In the genomic region with DNA sequence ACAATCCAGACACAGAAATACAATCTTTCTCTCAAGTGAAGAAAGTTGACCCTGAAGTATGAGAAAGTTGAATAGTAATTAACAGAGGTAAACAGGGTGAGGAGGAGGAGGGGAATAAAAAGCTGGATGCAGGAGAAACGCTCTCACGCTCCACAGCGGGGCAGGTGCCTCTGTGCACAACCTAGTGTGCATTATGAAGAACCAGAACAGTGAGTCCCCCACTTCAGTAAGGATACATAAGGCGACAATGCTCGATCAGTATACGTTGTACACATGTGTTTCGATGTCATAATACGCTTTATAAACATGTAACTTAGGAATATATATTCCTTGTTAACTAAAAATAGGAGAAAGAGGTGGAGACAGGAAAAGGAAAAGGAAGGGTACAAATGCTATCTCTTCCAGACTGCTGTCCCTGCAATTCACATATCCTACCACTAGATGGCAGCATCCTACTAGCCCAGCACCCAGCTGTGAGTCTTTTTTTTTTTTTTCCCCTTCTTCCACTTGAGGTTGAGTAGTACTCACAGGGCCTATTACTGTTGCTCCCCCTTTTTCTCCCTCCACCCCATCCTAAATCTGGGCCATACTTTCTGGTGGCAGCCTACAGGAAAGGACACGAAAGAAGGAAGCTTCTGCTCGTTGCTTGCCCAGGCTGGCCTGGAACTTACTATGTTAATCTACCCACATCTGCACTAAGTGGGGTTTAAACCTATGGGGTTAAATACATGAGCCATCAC, we compare ENCODE assay signal across 8 mouse cellular contexts. TPM values are rescaled to one million over a fixed set of nuclear protein-coding genes. Genes with fewer than 3 reads are reported as not detected.
DNase-seq lines count a peak whose midpoint lies in the region; ATAC-seq and TF ChIP-seq lines count a peak whose summit lies in the region.

No protein-coding gene starts in this region.

- H3K9ac ChIP-seq in forebrain, postnatal 0 days: no peak overlapping the region
- H3K9ac ChIP-seq in liver, adult 2 months (ENCODE audit: low read depth, low read length): no peak overlapping the region
- no peak overlapping the region for H3K9ac ChIP-seq in neural tube, embryonic 11.5 days (ENCODE audit: low read length)

- no peaks in the 10 kb centered on the region for H3K27me3 ChIP-seq in forebrain, postnatal 0 days (ENCODE audit: insufficient read depth, low read length)
- H3K27me3 ChIP-seq in liver, adult 2 months (ENCODE audit: control insufficient read depth, insufficient read depth, low read length): no peaks in the 10 kb centered on the region
- no peaks in the 10 kb centered on the region for H3K27me3 ChIP-seq in neural tube, embryonic 11.5 days (ENCODE audit: control insufficient read depth, insufficient read depth, low read length)

- WGBS in forebrain, postnatal 0 days: 80% methylated on average over 10 of the region's 10 CpGs
- 84% methylated on average over 10 of the region's 10 CpGs for WGBS in liver, adult 2 months
- WGBS in neural tube, embryonic 11.5 days: 84% methylated on average over 10 of the region's 10 CpGs

- H3K4me2 ChIP-seq in forebrain, postnatal 0 days (ENCODE audit: low read depth): no peak overlapping the region
- H3K4me2 ChIP-seq in neural tube, embryonic 11.5 days (ENCODE audit: low read depth): no peak overlapping the region

- H3K9me3 ChIP-seq in forebrain, postnatal 0 days (ENCODE audit: low read length): no peaks in the 10 kb centered on the region
- H3K9me3 ChIP-seq in neural tube, embryonic 11.5 days (ENCODE audit: control insufficient read depth, low read length): no peaks in the 10 kb centered on the region

- peaks cover 34% of the 10 kb centered on the region for H3K36me3 ChIP-seq in forebrain, postnatal 0 days (ENCODE audit: insufficient read depth)
- H3K36me3 ChIP-seq in liver, adult 2 months (ENCODE audit: control insufficient read depth, insufficient read depth, low read length): peaks cover 27% of the 10 kb centered on the region
- peaks cover 2% of the 10 kb centered on the region; the same call in 1 of the 2 replicates for H3K36me3 ChIP-seq in neural tube, embryonic 11.5 days (ENCODE audit: control insufficient read depth, insufficient read depth, low read length)

- no peaks in the 10 kb centered on the region for H3K79me2 ChIP-seq in liver, adult 2 months (ENCODE audit: control insufficient read depth, insufficient read depth, low read length)

- TF ChIP-seq POLR2A in liver, adult 2 months (IDR thresholded peaks at IDR 0.05; ENCODE audit: extremely low read depth, insufficient read depth, low read length): no peak

- H3K4me3 ChIP-seq in forebrain, postnatal 0 days (ENCODE audit: low read depth, low read length): no peak overlapping the region
- no peak overlapping the region for H3K4me3 ChIP-seq in liver, adult 2 months (ENCODE audit: insufficient read depth, low read depth, low read length)
- H3K4me3 ChIP-seq in neural tube, embryonic 11.5 days (ENCODE audit: low read depth, low read length): no peak overlapping the region

- peak; percentile 48 for DNase-seq in right cerebral cortex, adult 18-20 months
- no peak for DNase-seq in right cerebral cortex, postnatal 36 days (ENCODE audit: low spot score in 2 of 2)
- peak; percentile 9 for DNase-seq in adrenal gland, postnatal 25 days
- peak; percentile 71 for DNase-seq in forebrain, postnatal 0 days
- DNase-seq in hindlimb bud, embryonic 11.5 days (ENCODE audit: extremely low spot score, low read depth, low spot score): peak; percentile 24
- DNase-seq in liver, adult 2 months (ENCODE audit: extremely low read depth, low read depth, low spot score): peak; percentile 55
- peak; percentile 55 for DNase-seq in neural tube, embryonic 11.5 days (ENCODE audit: low spot score)
- DNase-seq in yolk sac, embryonic 10.5 days (ENCODE audit: low spot score): peak; percentile 43

- no peaks in the 10 kb centered on the region for H3K4me1 ChIP-seq in forebrain, postnatal 0 days (ENCODE audit: insufficient read depth)
- no peaks in the 10 kb centered on the region for H3K4me1 ChIP-seq in liver, adult 2 months (ENCODE audit: control insufficient read depth, insufficient read depth, low read length)
- no peaks in the 10 kb centered on the region for H3K4me1 ChIP-seq in neural tube, embryonic 11.5 days (ENCODE audit: control insufficient read depth, insufficient read depth, low read length)

- TF ChIP-seq CTCF in forebrain, postnatal 0 days (IDR thresholded peaks at IDR 0.05; ENCODE audit: low read depth): peak; percentile 90
- TF ChIP-seq CTCF in liver, adult 2 months (IDR thresholded peaks at IDR 0.05; ENCODE audit: low read depth, low read length): peak; percentile 62

- H3K27ac ChIP-seq in forebrain, postnatal 0 days (ENCODE audit: low read depth, low read length): no peak overlapping the region
- no peak overlapping the region for H3K27ac ChIP-seq in liver, adult 2 months (replicated peaks; ENCODE audit: insufficient read depth, low read depth, low read length)
- no peak overlapping the region for H3K27ac ChIP-seq in neural tube, embryonic 11.5 days (ENCODE audit: low read depth, low read length)

- 0 out of 2 replicates have a peak, but pooled peaks have one; percentile 36 for ATAC-seq in forebrain, postnatal 0 days
- ATAC-seq in neural tube, embryonic 11.5 days (ENCODE audit: insufficient read depth, low FRiP score, low TSS enrichment): 0 out of 2 replicates have a peak, but pooled peaks have one; percentile 58

RNA-seq across cellular contexts. Expression of a gene that starts 47.7 kb away (rescaled TPM):
- total RNA-seq in adrenal gland, postnatal 25 days (2021): 21.4 and 26.1 TPM in 2 replicates
- 5.2 and 8.3 TPM in 2 replicates for total RNA-seq in forebrain, postnatal 0 days (2014; rRNA removed)
- 1.8 and 1.9 TPM in 2 replicates for polyA plus RNA-seq in forebrain, postnatal 0 days (2015; fragmentation: Nextera tagmentation; extraction: Ambion mirVana)
- 5.0 and 5.5 TPM in 2 replicates for total RNA-seq in liver, adult 2 months (2014; rRNA removed)
- polyA plus RNA-seq in liver, adult 2 months (2012; rRNA removed): 1.7 and 2.9 TPM in 2 replicates
- 13.4 and 16.3 TPM in 2 replicates for polyA plus RNA-seq in neural tube, embryonic 11.5 days (2014; fragmentation: Nextera tagmentation; extraction: Ambion mirVana)

Comparison
In these comparisons a context has a peak if more than half of its experiments do, and no peak if none do; other contexts are left out.
1. DNase-seq: peak in right cerebral cortex, adult 18-20 months (single experiment), adrenal gland, postnatal 25 days (single experiment), forebrain, postnatal 0 days (single experiment), hindlimb bud, embryonic 11.5 days (single experiment), liver, adult 2 months (single experiment), neural tube, embryonic 11.5 days (single experiment) and yolk sac, embryonic 10.5 days (single experiment); none in right cerebral cortex, postnatal 36 days (0 of 2).